Mouse (Mus musculus): Measurements from ENCODE around the gene Padi2.

Gene Padi2

DNA sequence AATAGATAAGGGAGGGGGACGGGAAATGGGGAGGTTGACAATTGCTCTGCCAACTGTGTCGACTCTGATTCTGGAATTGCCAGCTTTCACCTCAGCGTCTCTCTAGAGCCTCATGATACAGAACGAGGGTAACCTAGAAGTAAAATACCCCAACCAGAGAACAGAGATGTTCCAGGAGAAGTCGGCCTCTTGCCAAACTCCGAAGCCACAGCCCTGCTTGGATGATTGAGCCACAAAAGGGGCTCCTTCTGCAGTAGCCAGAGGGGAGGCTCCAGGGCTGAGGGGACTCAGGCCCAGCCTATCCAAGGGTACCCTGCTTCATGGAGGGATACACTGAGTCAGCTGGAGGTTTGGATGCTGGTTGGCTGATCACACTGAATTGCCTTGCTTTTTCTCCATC is 52.2 kb downstream of the Padi2 start:
- no peak for DNase-seq (ENCODE audit: low read depth, low spot score)

DNA sequence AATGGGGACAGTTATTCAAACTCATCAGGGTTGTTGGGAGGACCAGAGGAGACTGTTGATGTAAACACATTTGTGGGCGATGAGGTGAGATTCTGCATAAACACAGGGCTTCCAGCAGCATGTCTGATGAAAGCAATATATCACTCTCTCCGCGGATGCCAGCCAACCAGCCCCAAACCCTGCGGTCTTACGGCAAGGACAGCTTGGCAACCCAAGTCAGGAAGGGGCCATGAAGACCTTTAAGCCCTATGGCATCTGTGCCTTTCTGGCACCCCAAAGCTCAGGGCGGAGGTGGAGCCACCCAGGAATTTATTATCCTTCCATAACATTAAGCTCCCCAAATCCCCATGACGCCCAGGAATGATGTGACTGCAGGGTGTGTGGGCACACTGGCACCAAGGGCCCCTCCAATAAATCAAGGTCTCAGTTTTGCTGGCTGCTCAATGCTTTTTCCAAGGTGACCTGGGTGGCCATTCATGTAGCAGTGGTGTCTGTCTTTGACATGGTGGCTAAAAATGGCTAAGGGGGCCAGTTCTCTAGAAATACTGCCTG is 53.1 kb downstream of the Padi2 start:
- no peak for DNase-seq (ENCODE audit: low read depth, low spot score)

DNA sequence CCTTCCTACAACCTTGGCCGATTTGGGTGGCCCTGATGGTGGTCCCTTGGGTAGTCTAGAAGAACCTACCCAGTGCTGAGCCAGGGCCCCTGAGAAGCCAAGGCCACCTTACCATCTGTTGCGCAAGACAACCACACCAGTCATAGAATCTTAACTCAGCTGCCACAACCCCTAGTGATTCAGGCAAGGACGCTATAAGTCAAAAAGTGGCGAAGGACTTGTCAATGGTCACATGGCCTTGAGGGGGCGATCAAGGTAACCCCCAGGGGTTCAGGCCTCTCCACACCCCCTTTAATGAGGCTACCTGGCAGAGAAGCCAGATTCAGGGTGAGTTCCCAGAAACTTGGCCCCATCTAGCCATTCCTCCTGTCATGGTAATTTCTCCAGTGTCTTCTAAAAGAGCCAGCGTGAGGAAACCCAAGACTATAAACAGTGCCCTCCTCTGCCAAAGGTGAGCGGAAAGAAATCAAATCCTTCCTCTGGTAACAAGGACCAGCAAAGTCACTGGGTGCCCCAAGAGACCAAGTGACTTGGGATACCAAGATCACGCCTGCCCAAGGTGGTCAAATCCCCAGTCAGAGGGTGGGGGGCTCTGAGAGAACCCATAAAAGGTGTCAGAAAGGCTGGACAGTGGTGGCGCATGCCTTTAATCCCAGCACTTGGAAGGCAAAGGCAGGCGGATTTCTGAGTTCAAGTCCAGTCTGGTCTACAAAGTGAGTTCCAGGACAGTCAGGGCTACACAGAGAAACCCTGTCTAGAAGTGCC is 53.8 kb downstream of the Padi2 start:
- DNase-seq (ENCODE audit: low read depth, low spot score) = no peak

DNA sequence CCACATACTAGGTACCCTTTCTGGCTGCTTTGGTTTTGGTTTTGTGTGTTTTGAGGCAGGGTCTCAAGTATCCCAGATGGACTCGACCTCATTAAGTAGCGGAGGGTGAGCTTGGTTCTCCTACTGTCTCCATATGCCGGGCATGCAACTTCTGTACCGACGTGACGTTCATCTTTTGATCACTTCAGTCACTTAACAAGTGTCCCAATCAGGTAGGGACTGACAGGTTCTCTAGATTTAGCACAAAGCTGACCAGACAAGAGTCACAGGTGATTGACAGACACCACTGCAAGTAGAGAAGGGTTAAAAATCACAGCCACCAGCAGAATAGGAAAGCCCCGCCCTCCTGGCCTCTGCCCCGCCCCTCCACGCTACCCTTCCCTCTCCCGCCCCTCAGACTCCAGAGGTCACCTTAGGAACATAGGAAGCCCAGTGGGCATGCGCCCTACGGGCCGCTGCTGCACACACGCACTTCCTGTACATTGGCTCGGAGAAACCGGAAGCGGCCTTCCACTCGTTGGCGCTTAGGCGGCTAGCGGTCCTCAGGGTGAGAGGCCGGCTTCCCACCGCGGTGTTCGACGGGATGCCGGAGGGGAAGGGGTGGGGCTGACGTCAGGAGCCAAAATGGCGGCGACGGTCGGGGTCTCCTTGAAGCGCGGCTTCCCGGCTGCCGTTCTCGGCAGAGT is 54.8 kb downstream of the Padi2 start, which contains the start of gene Sdhb:
Gene Sdhb (plus strand): TSS at position 423 of the 686 bp plus-strand sequence.
- peak; percentile 84 for DNase-seq (ENCODE audit: low read depth, low spot score)

DNA sequence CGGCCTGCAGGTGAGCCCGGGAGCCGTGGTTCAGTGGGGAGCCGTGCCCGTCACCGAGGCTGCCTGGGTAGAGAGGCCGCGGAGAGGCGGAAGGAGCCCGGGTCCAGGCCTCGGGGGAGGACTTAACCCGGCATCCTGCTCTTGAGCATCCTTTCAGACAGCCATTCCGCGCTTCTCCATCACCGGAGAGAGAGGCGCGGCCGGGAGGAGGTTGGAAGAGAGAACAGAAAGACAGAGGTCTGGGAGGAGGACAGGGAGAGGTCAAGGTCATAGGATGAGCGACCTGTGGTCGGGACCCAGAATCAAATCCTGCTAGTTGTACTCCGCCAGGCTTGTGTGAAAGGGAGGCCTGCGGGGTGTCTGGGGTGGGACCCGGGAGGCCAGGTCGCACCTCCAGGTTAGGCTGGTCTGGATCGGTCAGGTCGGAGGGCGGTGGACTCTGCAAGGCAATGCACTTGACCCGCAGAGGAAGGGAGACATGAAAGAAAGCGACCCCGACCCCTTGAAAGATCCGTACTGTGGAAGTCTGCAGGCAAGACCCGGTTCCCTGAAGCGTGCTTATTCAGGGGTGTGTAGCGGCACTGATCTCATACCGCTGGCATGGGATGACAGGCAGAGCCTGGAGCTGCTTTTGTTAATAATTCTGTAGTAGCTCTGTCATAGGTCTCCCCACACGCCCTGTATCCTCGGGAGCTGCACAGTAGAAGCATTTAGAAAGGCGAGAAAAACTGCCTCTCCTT is 55.5 kb downstream of the Padi2 start:
- DNase-seq (ENCODE audit: low read depth, low spot score) = no peak

DNA sequence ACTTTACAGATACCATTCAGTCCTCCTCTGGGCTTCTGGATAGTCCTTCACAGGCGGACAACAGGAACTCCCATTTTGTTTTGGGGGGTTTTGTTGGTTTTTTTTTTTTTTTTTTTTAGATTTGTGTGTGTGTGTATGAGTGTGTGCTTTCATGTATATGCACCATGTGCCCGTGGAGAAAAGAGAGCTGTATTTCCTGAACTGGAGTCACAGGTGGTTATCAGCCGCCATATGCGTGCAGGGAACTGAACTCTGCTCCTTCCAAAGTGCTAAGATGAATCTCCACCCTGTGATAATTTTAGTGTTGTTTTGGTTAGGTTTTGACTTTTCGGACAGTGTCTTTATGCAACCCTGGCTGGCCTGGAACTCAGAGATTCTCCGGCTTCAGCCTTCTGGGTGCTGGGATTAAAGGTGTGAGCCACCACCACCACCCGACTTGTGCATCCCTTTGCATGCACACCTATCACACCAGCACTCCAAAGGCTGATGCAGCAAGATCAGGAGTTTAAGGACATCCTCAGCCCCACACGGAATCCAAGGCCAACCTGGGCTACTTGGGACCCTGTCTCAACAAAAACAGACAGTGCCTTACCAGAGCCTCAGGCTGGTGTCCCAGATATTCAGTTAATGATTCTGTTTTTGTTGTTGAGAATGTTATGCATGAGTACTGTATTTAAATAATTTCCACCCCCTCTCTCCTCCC is 56.2 kb downstream of the Padi2 start:
- DNase-seq (ENCODE audit: low read depth, low spot score) = no peak

DNA sequence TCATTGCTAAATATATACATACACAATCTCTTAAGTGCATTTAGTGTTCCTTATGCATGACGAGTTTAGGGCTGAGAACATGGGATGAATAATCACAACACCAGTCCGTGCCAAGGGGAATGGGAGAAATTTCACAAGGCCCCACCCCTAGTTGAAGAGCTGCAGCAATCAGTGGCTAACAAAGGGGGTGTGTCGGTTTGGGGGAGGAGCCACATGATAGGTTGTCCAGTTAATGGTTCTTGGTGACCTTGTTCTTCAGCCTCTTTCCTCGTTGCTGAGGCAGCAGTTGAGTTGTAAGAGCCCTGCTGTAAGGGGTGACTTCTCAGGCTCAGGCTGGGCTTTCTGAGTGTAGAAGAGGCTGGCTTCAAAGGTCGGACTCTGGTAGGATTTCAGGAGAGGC is 56.8 kb downstream of the Padi2 start:
- DNase-seq (ENCODE audit: low read depth, low spot score) = no peak

DNA sequence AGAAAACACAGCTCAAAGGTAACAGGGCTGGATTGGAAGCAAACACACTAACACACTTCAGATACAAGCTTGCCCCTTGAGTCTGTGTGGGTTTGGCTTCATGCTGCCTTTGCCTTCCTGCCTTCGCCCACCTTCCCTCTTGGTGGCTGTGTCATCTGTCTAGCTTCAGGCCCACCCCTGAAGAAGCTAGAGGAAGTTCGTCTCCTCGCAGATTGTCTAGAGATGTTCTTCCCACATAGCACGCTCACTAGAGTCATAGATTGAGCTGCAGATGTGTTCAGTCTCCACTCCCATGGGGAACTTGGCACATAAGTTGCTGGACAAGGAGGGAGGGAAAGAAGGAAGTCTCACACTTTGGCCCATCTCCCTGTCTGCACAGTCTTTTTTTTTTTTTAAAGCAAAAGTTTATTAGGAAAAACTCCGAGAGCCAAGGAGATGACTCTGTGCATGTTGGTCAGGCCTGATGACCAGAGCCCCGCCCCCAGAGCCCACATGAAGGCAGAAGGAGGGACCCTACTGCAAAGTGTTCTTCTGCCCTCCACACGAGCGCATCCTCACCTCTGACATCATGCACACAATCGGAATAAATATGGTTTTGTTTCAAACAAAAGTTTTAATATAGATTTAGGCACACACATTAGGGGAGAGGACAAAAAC is 57.9 kb downstream of the Padi2 start:
- no peak for DNase-seq (ENCODE audit: low read depth, low spot score)

DNA sequence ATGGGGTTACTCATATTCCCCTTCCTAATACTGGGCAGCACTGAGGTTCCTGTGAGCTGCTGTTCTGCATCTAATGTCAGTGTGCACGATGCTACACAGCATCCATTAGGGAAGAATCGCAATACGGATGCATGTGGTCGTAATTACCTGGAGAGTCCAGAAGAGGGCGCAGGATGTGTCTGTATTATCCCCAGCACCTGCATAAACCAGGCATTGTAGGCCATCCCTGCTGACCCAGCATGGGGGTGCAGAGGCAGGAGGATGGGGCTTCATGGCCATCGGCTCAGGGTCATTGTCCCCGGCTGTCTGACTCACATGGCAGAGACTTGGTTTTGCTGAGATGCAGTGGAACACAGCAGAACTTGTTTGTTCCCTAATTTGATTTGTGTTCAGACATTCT is 58.5 kb downstream of the Padi2 start:
- peak; percentile 59 for DNase-seq (ENCODE audit: low read depth, low spot score)

DNA sequence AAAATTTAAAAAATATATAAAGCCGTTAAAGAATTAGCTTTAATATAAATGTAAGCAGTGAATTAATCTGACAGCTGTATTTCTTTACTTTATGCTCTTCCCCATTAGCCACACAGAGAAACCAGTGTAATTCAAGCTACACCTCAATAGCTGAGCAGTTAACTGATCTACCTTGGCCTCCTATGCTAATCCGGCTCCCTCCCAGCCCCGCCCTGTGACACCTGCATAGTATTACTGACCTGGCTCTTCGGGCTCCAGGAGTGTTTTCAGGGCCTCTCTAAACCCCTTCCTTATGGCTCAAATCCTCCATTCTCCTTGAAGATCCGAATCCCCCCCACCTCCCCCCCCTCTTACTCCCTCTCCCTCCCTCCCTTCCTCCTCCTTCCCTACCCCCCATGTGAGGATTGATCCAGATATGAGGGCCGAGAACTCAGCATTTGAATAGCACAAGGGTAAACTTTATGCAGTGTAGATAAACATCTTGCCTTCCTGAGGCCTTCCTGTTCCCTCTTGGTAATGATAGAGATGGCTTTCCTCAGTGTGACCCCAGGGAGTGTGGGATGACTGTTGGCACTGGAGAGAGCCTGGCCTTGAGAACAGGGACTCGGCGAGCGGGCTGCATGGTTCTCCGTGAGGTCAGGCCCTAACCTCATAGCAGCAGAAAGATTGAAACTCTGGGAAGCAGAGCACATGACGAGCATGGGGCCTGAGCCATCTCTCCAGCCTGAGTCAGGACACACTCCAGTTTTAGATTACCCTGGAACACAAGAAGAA is 61.4 kb downstream of the Padi2 start:
- no peak for DNase-seq (ENCODE audit: low read depth, low spot score)

DNA sequence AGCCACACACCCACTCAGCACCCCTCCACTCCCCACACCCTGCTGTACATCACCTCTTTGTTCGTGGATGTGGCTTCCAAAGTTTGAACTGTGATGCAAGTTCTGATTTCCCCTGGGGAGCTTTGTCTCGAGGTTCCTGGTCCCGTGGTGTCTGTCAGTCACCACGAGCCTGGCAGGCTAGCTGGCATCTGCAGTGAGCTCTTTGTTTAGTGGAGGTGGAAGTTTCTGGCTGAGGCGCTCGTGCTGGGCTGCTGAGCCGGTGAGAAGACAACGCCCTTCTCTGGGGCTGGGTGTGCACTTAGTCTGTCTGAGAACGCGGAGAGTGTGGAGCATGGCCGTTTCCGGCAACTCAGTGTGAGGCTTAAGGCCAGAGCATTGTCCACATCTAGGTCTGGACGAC is 65.5 kb downstream of the Padi2 start:
- no peak for DNase-seq (ENCODE audit: low read depth, low spot score)

DNA sequence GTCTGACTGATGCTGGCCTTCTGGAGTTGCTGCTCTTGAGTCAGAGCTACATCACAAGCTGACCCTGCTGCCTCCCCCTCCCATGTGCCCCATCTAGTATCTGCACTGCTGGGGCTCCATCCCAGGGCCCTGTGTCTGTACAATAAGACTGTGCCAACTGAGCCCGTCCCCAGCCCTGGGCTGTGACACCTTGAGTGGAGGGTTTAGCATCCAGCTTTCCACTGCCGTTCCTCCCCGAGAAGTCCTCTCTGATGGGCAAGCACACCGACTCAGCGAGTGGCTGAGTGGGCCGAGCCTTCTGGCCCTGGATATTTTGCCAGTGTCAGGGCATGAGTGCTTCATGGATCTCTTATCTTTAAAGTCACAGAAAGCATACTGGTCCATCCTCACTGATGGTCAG is 68.3 kb downstream of the Padi2 start:
- DNase-seq (ENCODE audit: low read depth, low spot score) = no peak

DNA sequence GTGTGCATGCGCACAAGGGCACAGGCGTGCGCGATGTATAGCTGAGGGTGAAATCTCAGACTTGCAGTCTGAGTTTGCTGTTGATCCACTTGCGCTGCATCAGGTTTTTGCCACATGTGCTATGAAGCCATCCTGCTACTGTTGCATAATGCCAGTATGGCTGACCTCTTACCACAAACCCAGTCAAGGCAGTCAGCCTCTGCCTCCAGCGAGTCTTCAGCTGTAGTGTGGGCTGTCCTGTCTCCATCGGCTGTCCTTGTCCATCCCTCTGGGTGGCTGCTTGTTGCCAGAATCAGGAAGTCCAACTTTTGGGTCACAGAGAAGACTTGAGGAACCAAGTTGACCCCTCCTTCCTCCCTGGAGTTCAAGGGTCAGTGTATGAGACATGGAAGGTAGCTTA is 69.2 kb downstream of the Padi2 start:
- DNase-seq (ENCODE audit: low read depth, low spot score) = no peak

DNA sequence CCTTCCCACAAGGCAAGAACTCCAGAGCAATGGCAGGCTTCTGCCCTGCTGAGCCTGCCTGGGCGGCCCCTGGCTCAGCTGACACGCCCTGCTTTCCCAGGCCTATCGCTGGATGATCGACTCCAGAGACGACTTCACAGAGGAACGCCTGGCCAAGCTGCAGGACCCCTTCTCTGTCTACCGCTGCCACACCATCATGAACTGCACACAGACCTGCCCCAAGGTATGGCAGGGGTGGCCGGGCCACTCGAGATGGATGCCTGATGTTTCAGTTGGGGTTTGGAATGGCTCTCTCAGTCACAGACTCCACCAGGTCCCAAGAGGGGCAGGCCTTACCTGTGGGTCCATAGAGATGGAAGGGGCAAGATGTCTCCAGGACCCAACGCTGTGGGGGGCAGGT is 71.1 kb downstream of the Padi2 start:
- DNase-seq (ENCODE audit: low read depth, low spot score) = no peak

DNA sequence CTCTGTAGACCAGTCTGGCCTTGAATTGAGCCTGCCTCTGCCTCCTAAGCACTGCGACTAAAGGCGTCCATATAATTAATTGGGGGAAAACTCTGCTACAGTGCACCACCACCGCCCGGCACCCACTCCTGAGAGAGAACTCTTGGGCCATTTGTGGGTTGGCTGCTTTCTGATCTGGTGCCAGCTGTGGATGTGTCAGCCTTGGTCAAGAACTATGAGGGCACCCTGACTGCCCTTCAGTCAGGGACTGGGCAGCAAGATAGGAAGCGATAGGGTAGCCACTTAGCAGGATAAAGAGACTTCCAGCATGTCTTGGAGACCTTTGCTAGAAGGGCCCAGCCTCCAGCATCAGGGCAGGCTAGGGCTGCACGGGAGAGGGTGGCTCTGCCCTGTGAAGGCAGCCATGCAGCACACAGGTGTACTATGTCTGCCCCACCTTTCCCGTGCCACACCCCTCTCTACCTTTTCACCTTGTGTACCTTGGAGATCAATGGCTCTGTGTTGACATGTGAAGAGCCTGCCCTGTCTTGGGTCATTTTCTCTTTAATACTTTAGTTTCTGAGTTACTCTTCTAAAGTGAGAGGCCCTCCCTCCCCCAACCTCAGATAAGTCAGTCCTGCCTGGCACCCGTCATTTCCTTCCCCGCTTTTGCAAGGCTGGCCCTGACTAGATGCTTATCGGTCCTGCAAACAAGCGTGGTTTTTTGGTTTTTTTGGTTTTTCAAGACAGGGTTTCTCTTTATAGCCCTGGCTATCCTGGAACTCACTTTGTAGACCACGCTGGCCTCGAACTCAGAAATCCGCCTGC is 71.9 kb downstream of the Padi2 start:
- DNase-seq (ENCODE audit: low read depth, low spot score) = no peak

DNA sequence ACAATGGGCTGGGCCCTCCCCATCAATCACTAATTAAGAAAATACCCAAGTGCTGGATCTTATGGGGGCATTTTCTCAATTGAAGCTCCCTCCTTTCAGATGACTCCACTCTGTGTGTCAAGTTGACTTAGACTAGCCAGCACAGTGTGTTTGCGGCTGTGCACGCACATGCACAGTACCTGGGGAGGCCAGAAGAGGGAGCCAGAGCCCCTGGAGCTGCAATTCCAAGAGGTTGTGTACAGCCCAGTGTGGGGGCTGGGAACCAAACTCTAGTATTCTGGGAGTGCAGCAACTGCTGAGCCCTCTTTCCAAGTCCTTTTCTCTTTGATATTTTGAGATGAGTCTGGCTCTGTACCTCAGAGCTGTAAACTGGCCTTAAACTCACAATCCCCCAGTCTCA is 75.5 kb downstream of the Padi2 start:
- no peak for DNase-seq (ENCODE audit: low read depth, low spot score)

DNA sequence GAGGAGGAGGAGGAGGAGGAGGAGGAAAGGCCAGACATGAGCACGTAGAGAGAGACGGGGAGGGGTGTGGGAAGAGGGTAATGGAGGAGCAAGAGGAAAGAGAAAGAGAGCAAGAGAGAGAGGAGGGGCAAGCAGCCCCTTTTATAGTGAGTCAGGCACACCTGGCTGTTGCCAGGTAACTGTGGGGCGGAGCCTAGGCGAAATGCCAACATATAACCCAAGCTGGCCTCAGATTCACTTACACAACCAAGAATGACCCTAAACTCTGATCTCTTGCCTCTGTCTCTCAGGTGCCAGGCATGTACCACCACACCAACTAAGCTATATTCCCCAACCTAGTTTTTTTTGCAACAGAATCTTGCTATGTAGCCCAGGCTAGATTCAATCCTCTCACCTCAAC is 76.7 kb downstream of the Padi2 start:
- no peak for DNase-seq (ENCODE audit: low read depth, low spot score)

DNA sequence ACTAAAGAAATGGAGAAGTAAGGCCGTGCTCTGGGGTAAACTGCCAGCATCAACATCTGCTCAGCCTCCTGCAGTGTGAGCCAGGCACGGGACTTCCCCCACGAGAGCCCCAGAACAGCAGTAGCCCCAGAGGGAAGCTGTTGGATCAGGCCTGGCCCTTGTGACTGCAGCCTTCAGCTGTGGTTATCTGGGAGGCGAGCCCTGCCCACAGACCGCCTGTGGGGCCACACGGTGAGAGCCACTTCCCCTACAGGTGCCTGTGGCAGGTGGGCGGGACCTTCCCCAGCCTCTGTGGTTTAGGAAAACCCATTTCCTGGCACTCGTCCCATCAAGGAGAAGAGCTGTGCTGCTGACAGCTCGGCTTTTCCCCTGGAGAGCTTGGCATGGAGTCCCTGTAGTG is 77.3 kb downstream of the Padi2 start:
- DNase-seq (ENCODE audit: low read depth, low spot score) = no peak

DNA sequence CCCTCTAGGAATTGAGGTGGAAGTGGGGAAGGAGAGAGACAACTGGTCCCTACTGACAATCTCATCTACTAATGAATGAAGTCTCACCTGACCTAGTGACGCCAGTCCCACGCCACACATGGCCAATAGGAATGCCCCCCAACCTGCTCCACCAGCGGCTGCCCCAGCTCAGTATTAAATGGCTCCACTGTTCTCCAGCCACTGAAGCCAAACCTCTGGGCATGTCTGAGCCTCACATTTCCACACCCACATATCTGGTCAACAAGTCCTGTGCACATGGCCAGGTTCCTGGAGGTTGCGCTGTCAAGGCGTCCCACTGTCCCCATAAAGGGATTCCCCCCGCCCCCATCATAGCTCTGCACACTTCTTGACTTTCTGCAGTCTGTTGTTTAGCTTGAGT is 78.4 kb downstream of the Padi2 start:
- DNase-seq (ENCODE audit: low read depth, low spot score) = no peak
